Mouse (Mus musculus): ENCODE measurements at regions not wholly inside any gene's neighbourhood (a gene's known extent, or its start where the extent isn't known, plus 50 kb on each side); places are given as distances from the start of the nearest gene placed in this dataset.

GRCm38 (mm10) chr12:16210553-16210952 is 393.8 kb upstream of the Trib2 start:
- H3K27me3 ChIP-seq (ENCODE audit: control insufficient read depth, insufficient read depth, low read length) = no peaks in the 10 kb centered on the region
- H3K9ac ChIP-seq (ENCODE audit: low read length) = no peak overlapping the region
- no peak overlapping the region for H3K4me2 ChIP-seq (ENCODE audit: low read depth, low read length)
- no peak overlapping the region for H3K27ac ChIP-seq (ENCODE audit: low read length)
- no peaks in the 10 kb centered on the region; the same call in 1 of the 2 replicates for H3K4me1 ChIP-seq (ENCODE audit: control insufficient read depth, insufficient read depth, low read length)
- H3K4me3 ChIP-seq (ENCODE audit: low read length) = no peak overlapping the region
- 26% methylated on average over 4 of the region's 4 CpGs for WGBS
- ATAC-seq (replicated peaks; ENCODE audit: extremely low read depth, insufficient read depth, low FRiP score) = 0 out of 2 replicates have a peak, but pooled peaks have one; percentile 28
- H3K36me3 ChIP-seq (ENCODE audit: control insufficient read depth, insufficient read depth) = no peaks in the 10 kb centered on the region
- H3K9me3 ChIP-seq (replicated peaks; ENCODE audit: control insufficient read depth, low read length) = no peaks in the 10 kb centered on the region

- H3K9ac ChIP-seq (ENCODE audit: low read length) = no peak overlapping the region
- no peaks in the 10 kb centered on the region for H3K9me3 ChIP-seq (replicated peaks; ENCODE audit: control insufficient read depth, low read length)
- H3K4me3 ChIP-seq (ENCODE audit: low read length) = no peak overlapping the region
- 47% methylated on average over 2 of the region's 2 CpGs for WGBS
- ATAC-seq (replicated peaks; ENCODE audit: extremely low read depth, insufficient read depth, low FRiP score) = no peak
- H3K27me3 ChIP-seq (ENCODE audit: control insufficient read depth, insufficient read depth, low read length) = no peaks in the 10 kb centered on the region
- no peak overlapping the region for H3K4me2 ChIP-seq (ENCODE audit: low read depth, low read length)
- H3K36me3 ChIP-seq (ENCODE audit: control insufficient read depth, insufficient read depth) = no peaks in the 10 kb centered on the region
- no peaks in the 10 kb centered on the region; the same call in 1 of the 2 replicates for H3K4me1 ChIP-seq (ENCODE audit: control insufficient read depth, insufficient read depth, low read length)
- H3K27ac ChIP-seq (ENCODE audit: low read length) = no peak overlapping the region
Observed at GRCm38 (mm10) chr12:16210111-16210510, 393.4 kb upstream of the Trib2 start.

- no peaks in the 10 kb centered on the region for H3K9me3 ChIP-seq (replicated peaks; ENCODE audit: control insufficient read depth, low read length)
- H3K9ac ChIP-seq (ENCODE audit: low read length) = no peak overlapping the region
- no peak for ATAC-seq (replicated peaks; ENCODE audit: extremely low read depth, insufficient read depth, low FRiP score)
- 68% methylated on average over 4 of the region's 4 CpGs for WGBS
- no peaks in the 10 kb centered on the region for H3K4me1 ChIP-seq (ENCODE audit: control insufficient read depth, insufficient read depth, low read length)
- no peak overlapping the region for H3K27ac ChIP-seq (ENCODE audit: low read length)
- H3K4me2 ChIP-seq (ENCODE audit: low read depth, low read length) = no peak overlapping the region
- no peak overlapping the region for H3K4me3 ChIP-seq (ENCODE audit: low read length)
- H3K27me3 ChIP-seq (ENCODE audit: control insufficient read depth, insufficient read depth, low read length) = no peaks in the 10 kb centered on the region
- no peaks in the 10 kb centered on the region for H3K36me3 ChIP-seq (ENCODE audit: control insufficient read depth, insufficient read depth)
Observed at GRCm38 (mm10) chr12:16204941-16205340, 388.2 kb upstream of the Trib2 start.

- no peaks in the 10 kb centered on the region for H3K4me1 ChIP-seq (ENCODE audit: control insufficient read depth, insufficient read depth, low read length)
- H3K36me3 ChIP-seq (ENCODE audit: control insufficient read depth, insufficient read depth) = no peaks in the 10 kb centered on the region
- 83% methylated on average over 2 of the region's 2 CpGs for WGBS
- no peak overlapping the region for H3K4me2 ChIP-seq (ENCODE audit: low read depth, low read length)
- no peak for ATAC-seq (replicated peaks; ENCODE audit: extremely low read depth, insufficient read depth, low FRiP score)
- H3K9me3 ChIP-seq (replicated peaks; ENCODE audit: control insufficient read depth, low read length) = no peaks in the 10 kb centered on the region
- no peaks in the 10 kb centered on the region for H3K27me3 ChIP-seq (ENCODE audit: control insufficient read depth, insufficient read depth, low read length)
- H3K4me3 ChIP-seq (ENCODE audit: low read length) = no peak overlapping the region
- H3K9ac ChIP-seq (ENCODE audit: low read length) = no peak overlapping the region
- no peak overlapping the region for H3K27ac ChIP-seq (ENCODE audit: low read length)
Observed at GRCm38 (mm10) chr12:16196917-16197316, 380.2 kb upstream of the Trib2 start.

GRCm38 (mm10) chr12:16191803-16192389 is 375.2 kb upstream of the Trib2 start:
- Histone ChIP-seq H3K36me3 (ENCODE audit: control insufficient read depth, insufficient read depth) (no peaks in the 10 kb centered on the region), H3K9ac (ENCODE audit: low read length) (no peak overlapping the region), H3K4me1 (ENCODE audit: control insufficient read depth, insufficient read depth, low read length) (peaks cover 6% of the 10 kb centered on the region), H3K27me3 (ENCODE audit: control insufficient read depth, insufficient read depth, low read length) (no peaks in the 10 kb centered on the region), H3K4me3 (ENCODE audit: low read length) (no peak overlapping the region), H3K27ac (ENCODE audit: low read length) (no peak overlapping the region), H3K4me2 (ENCODE audit: low read depth, low read length) (no peak overlapping the region), H3K9me3 (replicated peaks; ENCODE audit: control insufficient read depth, low read length) (no peaks in the 10 kb centered on the region)
- ATAC-seq (replicated peaks; ENCODE audit: extremely low read depth, insufficient read depth, low FRiP score) = no peak
- 65% methylated on average over 3 of the region's 3 CpGs for WGBS

GRCm38 (mm10) chr12:16190706-16191105 is 374.0 kb upstream of the Trib2 start:
- Histone ChIP-seq H3K27ac (ENCODE audit: low read length) (no peak overlapping the region), H3K36me3 (ENCODE audit: control insufficient read depth, insufficient read depth) (no peaks in the 10 kb centered on the region), H3K4me1 (ENCODE audit: control insufficient read depth, insufficient read depth, low read length) (peaks cover 14% of the 10 kb centered on the region), H3K4me2 (ENCODE audit: low read depth, low read length) (no peak overlapping the region), H3K4me3 (ENCODE audit: low read length) (no peak overlapping the region), H3K9ac (ENCODE audit: low read length) (no peak overlapping the region), H3K27me3 (ENCODE audit: control insufficient read depth, insufficient read depth, low read length) (no peaks in the 10 kb centered on the region), H3K9me3 (replicated peaks; ENCODE audit: control insufficient read depth, low read length) (no peaks in the 10 kb centered on the region)
- ATAC-seq (replicated peaks; ENCODE audit: extremely low read depth, insufficient read depth, low FRiP score) = peak; percentile 63
- 38% methylated on average over 3 of the region's 3 CpGs for WGBS

- Histone ChIP-seq H3K27me3 (ENCODE audit: control insufficient read depth, insufficient read depth, low read length) (no peaks in the 10 kb centered on the region), H3K9me3 (replicated peaks; ENCODE audit: control insufficient read depth, low read length) (no peaks in the 10 kb centered on the region), H3K36me3 (ENCODE audit: control insufficient read depth, insufficient read depth) (no peaks in the 10 kb centered on the region), H3K4me2 (ENCODE audit: low read depth, low read length) (no peak overlapping the region), H3K4me3 (ENCODE audit: low read length) (no peak overlapping the region), H3K4me1 (ENCODE audit: control insufficient read depth, insufficient read depth, low read length) (peaks cover 26% of the 10 kb centered on the region), H3K9ac (ENCODE audit: low read length) (no peak overlapping the region), H3K27ac (ENCODE audit: low read length) (no peak overlapping the region)
- no peak for ATAC-seq (replicated peaks; ENCODE audit: extremely low read depth, insufficient read depth, low FRiP score)
Observed at GRCm38 (mm10) chr12:16189441-16189840, 372.7 kb upstream of the Trib2 start.

GRCm38 (mm10) chr12:16185976-16186515 is 369.3 kb upstream of the Trib2 start:
- Histone ChIP-seq H3K27me3 (ENCODE audit: control insufficient read depth, insufficient read depth, low read length) (no peaks in the 10 kb centered on the region), H3K9me3 (replicated peaks; ENCODE audit: control insufficient read depth, low read length) (no peaks in the 10 kb centered on the region), H3K4me3 (ENCODE audit: low read length) (peak overlapping the region; percentile 31), H3K27ac (ENCODE audit: low read length) (peak overlapping the region; percentile 70), H3K9ac (ENCODE audit: low read length) (peak overlapping the region; percentile 61), H3K36me3 (ENCODE audit: control insufficient read depth, insufficient read depth) (no peaks in the 10 kb centered on the region), H3K4me1 (ENCODE audit: control insufficient read depth, insufficient read depth, low read length) (peaks cover 29% of the 10 kb centered on the region), H3K4me2 (ENCODE audit: low read depth, low read length) (peak overlapping the region; percentile 63)
- WGBS = 43% methylated on average over 12 of the region's 12 CpGs
- no peak for ATAC-seq (replicated peaks; ENCODE audit: extremely low read depth, insufficient read depth, low FRiP score)

GRCm38 (mm10) chr12:16185431-16185923 is 368.8 kb upstream of the Trib2 start:
- 5% methylated on average over 14 of the region's 14 CpGs for WGBS
- Histone ChIP-seq H3K27ac (ENCODE audit: low read length) (peak overlapping the region; percentile 70), H3K36me3 (ENCODE audit: control insufficient read depth, insufficient read depth) (no peaks in the 10 kb centered on the region), H3K9me3 (replicated peaks; ENCODE audit: control insufficient read depth, low read length) (no peaks in the 10 kb centered on the region), H3K9ac (ENCODE audit: low read length) (peak overlapping the region; percentile 61), H3K4me2 (ENCODE audit: low read depth, low read length) (peak overlapping the region; percentile 63), H3K4me1 (ENCODE audit: control insufficient read depth, insufficient read depth, low read length) (peaks cover 26% of the 10 kb centered on the region), H3K4me3 (ENCODE audit: low read length) (peak overlapping the region; percentile 31), H3K27me3 (ENCODE audit: control insufficient read depth, insufficient read depth, low read length) (no peaks in the 10 kb centered on the region)
- ATAC-seq (replicated peaks; ENCODE audit: extremely low read depth, insufficient read depth, low FRiP score) = peak; percentile 88
